Mouse (Mus musculus) limb, embryonic 11.5 days (tissue): ENCODE data around the gene Olfr786. TPM values are rescaled to one million over a fixed set of nuclear protein-coding genes. Genes with fewer than 3 reads are reported as not detected.

Source experiments
- ATAC-seq: fragments of 200-750 bp; cut with Nextera tagmentation; 2 replicates; pipeline ENCODE4 v1.8.0; 2017; ENCODE audit warnings: low read depth; ENCODE audit not compliant: insufficient number of reproducible peaks, low FRiP score, low TSS enrichment
- DNase-seq: peaks from one replicate; pipeline ENCODE4 v3.0.0-alpha.2; 2015; ENCODE audit warnings: low spot score
- H3K27ac ChIP-seq: fragments of 300-500 bp; sonication (generic); replicated peaks from 2 replicates; pipeline ENCODE4 v1.5.1; 2014; ENCODE audit warnings: low read depth, mild to moderate bottlenecking, low read length
- H3K27me3 ChIP-seq: fragments of 300-500 bp; sonication (generic); 2 replicates; pipeline ENCODE4 v1.6.1; 2014; ENCODE audit warnings: mild to moderate bottlenecking, low read length, mixed read lengths; ENCODE audit not compliant: control insufficient read depth, insufficient read depth
- H3K36me3 ChIP-seq: fragments of 300-500 bp; sonication (generic); 2 replicates; pipeline ENCODE4 v1.6.1; 2014; ENCODE audit warnings: mild to moderate bottlenecking, low read length, moderate library complexity, mixed read lengths; ENCODE audit not compliant: control insufficient read depth, insufficient read depth
- H3K4me1 ChIP-seq: fragments of 300-500 bp; sonication (generic); 2 replicates; pipeline ENCODE4 v1.6.1; 2014; ENCODE audit warnings: low read length, mixed read lengths; ENCODE audit not compliant: control insufficient read depth, insufficient read depth
- H3K4me2 ChIP-seq: fragments of 300-500 bp; sonication (generic); 2 replicates; pipeline ENCODE4 v1.6.1; 2014; ENCODE audit warnings: low read depth, mild to moderate bottlenecking, moderate library complexity; ENCODE audit not compliant: severe bottlenecking
- H3K4me3 ChIP-seq: fragments of 300-500 bp; sonication (generic); 2 replicates; pipeline ENCODE4 v1.5.1; 2014; ENCODE audit warnings: low read depth, low read length
- H3K9ac ChIP-seq: fragments of 300-500 bp; sonication (generic); 2 replicates; pipeline ENCODE4 v1.6.1; 2014; ENCODE audit warnings: mild to moderate bottlenecking, low read length
- H3K9me3 ChIP-seq: fragments of 300-500 bp; sonication (generic); 2 replicates; pipeline ENCODE4 v1.6.1; 2016; ENCODE audit warnings: low read length; ENCODE audit not compliant: control insufficient read depth
- WGBS: fragments of 180-500 bp; shearing (Covaris S2); extraction: QIAGEN DNeasy Blood & Tissue Kit; methylation state at CpG from one replicate; pipeline ENCODE4 v1.1.7; 2014; 5-methylcytosine and 5-hydroxymethylcytosine counted together
- polyA plus RNA-seq: library from polyadenylated mRNA; unstranded; fragments of >200 nt; fragmentation: Nextera tagmentation; extraction: Ambion mirVana; gene quantifications from 2 replicates; pipeline ENCODE4 v1.2.1, GENCODE M21; 2014

The Olfr786 gene
- not detected in 2 replicates for polyA plus RNA-seq

DNA sequence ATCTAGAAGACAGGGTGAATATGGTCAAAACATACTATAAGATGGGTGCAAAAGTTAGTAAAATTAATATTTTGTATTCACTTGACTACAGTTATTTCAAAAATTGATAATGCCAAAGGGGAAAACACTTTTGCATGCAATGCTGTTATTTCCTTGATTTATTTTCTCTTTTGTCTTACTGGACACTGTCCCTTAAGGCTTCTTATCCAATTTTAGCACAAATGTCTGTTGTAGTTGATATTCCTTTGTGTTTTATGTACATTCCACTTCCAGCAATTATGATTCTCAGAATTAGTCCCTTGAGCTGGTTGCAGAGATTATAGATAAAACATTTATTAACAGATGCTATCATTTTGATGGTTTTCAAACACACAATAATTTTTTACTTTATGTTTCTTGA, at the start of gene Olfr786:
Gene Olfr786, plus strand, starts transcription at position 301 of the 400 bp plus-strand sequence.
- Histone ChIP-seq H3K4me2 (no peak within 1 kb of the TSS), H3K27ac (no peak within 1 kb of the TSS)
- ATAC-seq = no peak

DNA sequence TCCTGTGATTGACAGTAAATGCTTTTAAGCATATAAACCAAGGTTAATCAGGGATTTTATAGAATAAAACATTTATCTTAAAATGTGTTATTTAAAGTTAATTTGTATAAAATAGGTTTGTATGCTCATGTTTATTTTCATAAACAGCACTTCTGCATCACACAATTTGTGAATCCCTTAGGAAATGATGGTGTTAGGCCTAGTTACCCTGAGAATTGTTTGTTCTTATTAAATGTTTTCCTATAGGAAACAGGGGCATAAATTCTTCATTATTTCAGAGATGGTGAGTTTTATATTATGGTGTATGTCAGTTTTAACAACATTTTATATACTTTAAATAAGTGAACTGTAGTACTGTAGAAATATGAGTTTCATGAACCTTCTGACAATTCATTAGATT, 43.3 kb upstream of the Olfr786 start, which contains the start of gene Olfr784:
Gene Olfr784, plus strand, starts transcription at position 301 of the 400 bp plus-strand sequence.
- Histone ChIP-seq H3K4me1 (no peaks in the 10 kb centered on the region), H3K27me3 (no peaks in the 10 kb centered on the region), H3K4me2 (no peak within 1 kb of the TSS), H3K9me3 (no peaks in the 10 kb centered on the region), H3K9ac (no peak within 1 kb of the TSS), H3K4me3 (no peak within 1 kb of the TSS), H3K27ac (no peak within 1 kb of the TSS), H3K36me3 (no peaks in the 10 kb centered on the region)
- ATAC-seq (no peak), DNase-seq (no peak)

More for the DNA sequence above, at the start of gene Olfr786:
- no peak for DNase-seq
- Histone ChIP-seq H3K27me3 (no peaks in the 10 kb centered on the region), H3K4me1 (no peaks in the 10 kb centered on the region), H3K9ac (no peak within 1 kb of the TSS), H3K4me3 (no peak within 1 kb of the TSS), H3K9me3 (no peaks in the 10 kb centered on the region), H3K36me3 (no peaks in the 10 kb centered on the region)

DNA sequence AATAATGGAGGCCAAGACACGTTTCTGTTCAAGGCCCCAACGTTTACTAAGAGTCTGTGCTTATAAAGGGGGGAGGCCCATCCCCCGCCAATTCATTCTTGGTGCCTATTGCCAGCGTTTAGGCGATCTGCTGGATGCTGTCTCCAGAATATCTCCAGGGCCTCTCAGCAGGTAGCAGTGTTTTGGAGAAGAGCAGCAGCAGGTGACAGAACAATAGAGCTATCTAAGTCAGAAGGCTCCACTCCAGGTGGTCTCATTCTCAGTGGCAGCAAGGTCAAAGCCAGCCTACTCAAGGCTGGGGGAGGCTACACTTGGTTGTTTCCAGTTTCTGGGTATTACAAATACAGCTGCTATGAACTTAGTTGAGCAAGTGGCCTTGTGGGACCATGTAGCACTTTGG, 26.2 kb upstream of the Olfr786 start:
- Histone ChIP-seq H3K4me2 (no peak overlapping the region), H3K9ac (no peak overlapping the region), H3K36me3 (no peaks in the 10 kb centered on the region), H3K27me3 (no peaks in the 10 kb centered on the region), H3K4me1 (no peaks in the 10 kb centered on the region), H3K27ac (no peak overlapping the region), H3K9me3 (no peaks in the 10 kb centered on the region), H3K4me3 (no peak overlapping the region)
- ATAC-seq (no peak), DNase-seq (no peak)
- 54% methylated on average over 5 of the region's 5 CpGs for WGBS

DNA sequence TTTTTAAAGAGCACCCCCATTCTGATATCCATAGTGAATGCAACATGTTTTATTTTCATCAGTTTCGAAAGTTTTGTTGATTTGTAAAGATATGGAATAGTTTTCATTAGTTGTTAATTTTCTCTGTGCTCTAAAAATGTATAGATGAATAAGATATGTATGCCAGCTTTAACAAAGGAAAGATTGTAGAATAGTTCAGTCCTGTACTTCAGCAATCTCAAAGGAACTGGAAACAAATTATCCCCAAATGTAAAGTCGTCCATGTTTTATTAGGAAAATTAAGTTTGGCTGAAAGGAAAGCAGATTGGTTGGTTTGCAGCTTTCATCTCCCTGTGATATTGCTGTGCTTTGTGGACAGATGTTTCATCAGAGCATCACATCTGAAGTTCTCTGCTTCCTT, 22.0 kb upstream of the Olfr786 start, which contains the start of gene Olfr785:
Gene Olfr785, plus strand, starts transcription at position 301 of the 400 bp plus-strand sequence.
- Histone ChIP-seq H3K9ac (no peak within 1 kb of the TSS), H3K4me2 (no peak within 1 kb of the TSS), H3K27me3 (no peaks in the 10 kb centered on the region), H3K4me1 (no peaks in the 10 kb centered on the region), H3K9me3 (no peaks in the 10 kb centered on the region), H3K36me3 (no peaks in the 10 kb centered on the region), H3K4me3 (no peak within 1 kb of the TSS), H3K27ac (no peak within 1 kb of the TSS)
- ATAC-seq (no peak), DNase-seq (no peak)
- 77% methylated on average over 2 of the region's 2 CpGs for whole genome bisulfite sequencing

DNA sequence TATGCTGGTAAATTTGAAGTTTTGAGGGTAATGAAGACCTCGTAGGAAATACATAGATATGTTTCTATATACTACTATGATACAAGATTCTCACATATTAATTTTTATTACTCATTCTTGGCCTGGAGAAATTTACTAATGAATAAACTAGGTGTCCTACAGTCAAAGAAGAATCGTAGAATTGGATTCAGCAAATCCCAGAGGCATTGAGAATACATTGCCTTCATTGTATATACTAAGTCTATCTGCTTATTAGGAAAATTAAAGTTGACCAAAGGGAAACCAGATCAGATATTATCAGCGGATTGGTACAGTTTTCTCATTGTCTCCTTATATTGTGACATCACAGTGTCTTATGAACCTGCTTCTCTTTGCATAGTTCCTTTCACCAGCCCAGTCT, 34.5 kb downstream of the Olfr786 start, which contains the start of gene Olfr787:
Gene Olfr787, plus strand, starts transcription at position 301 of the 400 bp plus-strand sequence.
- no peak within 1 kb of the TSS for H3K9ac ChIP-seq
- no peak within 1 kb of the TSS for H3K4me3 ChIP-seq
- WGBS = 84% methylated on average over 3 of the region's 3 CpGs
- H3K4me1 ChIP-seq = no peaks in the 10 kb centered on the region
- H3K27ac ChIP-seq = no peak within 1 kb of the TSS
- no peak for ATAC-seq
- H3K4me2 ChIP-seq = no peak within 1 kb of the TSS
- no peak for DNase-seq
- H3K36me3 ChIP-seq = no peaks in the 10 kb centered on the region
- no peaks in the 10 kb centered on the region for H3K27me3 ChIP-seq
- no peaks in the 10 kb centered on the region for H3K9me3 ChIP-seq

DNA sequence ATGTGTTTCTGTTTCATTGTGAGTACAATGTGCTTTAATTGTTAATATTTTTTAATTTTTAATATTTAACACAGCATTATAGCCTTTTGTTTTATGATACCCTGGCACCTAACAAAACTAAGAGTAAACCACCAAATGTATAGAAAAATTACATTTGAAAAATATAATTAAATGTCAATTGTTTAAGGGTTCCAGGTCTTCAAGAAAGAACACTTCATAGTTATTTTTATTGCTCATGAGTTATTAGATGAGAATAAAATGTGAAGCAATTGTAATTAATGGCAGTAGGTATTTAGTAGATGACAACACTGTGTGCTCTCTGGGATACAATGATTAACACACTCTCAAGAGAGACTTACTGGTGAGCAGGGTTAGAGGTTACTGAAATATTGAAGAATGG, 43.6 kb downstream of the Olfr786 start, which contains the start of gene Olfr788:
Gene Olfr788, plus strand, starts transcription at position 301 of the 400 bp plus-strand sequence.
- no peaks in the 10 kb centered on the region for H3K4me1 ChIP-seq
- no peak for DNase-seq
- H3K4me3 ChIP-seq = no peak within 1 kb of the TSS
- H3K27ac ChIP-seq = no peak within 1 kb of the TSS
- H3K9me3 ChIP-seq = no peaks in the 10 kb centered on the region
- no peak within 1 kb of the TSS for H3K4me2 ChIP-seq
- no peaks in the 10 kb centered on the region for H3K27me3 ChIP-seq
- no peaks in the 10 kb centered on the region for H3K36me3 ChIP-seq
- no peak within 1 kb of the TSS for H3K9ac ChIP-seq
- no peak for ATAC-seq

DNA sequence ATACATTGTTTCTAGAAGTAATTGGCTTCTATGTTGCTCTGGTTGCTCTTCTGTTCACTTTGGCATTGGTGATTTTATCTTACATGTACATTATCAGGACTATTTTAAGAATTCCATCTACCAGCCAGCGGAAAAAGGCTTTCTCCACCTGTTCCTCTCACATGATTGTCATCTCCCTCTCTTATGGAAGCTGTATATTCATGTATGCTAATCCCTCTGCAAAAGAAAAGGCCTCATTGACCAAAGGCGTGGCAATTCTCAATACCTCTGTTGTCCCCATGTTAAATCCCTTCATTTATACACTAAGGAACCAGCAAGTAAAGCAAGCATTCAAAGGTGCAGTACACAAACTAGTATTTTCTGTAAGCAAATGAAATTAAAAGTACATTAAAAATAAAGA, 46.1 kb downstream of the Olfr786 start:
- Histone ChIP-seq H3K4me1 (no peaks in the 10 kb centered on the region), H3K4me2 (no peak overlapping the region), H3K27ac (no peak overlapping the region), H3K4me3 (no peak overlapping the region), H3K36me3 (no peaks in the 10 kb centered on the region), H3K27me3 (no peaks in the 10 kb centered on the region), H3K9ac (no peak overlapping the region), H3K9me3 (no peaks in the 10 kb centered on the region)
- WGBS = 71% methylated on average over 2 of the region's 2 CpGs
- ATAC-seq (no peak), DNase-seq (no peak)

DNA sequence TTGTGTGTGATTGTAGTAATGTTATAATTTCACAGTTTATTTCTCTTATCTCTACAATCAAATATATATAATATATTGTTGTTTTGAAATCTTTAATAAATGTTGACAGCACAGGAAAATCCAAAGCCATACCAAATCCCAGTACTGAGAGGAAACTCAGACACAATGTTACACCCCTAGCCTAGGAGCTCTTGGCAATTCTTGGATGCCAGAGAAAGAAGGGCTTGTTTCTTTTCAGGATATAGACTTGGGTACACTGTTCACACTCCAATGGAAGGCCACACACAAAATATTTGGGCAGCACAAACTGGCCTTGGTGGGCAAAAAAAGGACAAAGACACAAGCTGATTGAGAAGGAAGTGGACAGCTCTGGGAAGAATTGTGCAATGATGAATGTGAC, 46.6 kb downstream of the Olfr786 start:
- no peaks in the 10 kb centered on the region for H3K4me1 ChIP-seq
- DNase-seq = no peak
- ATAC-seq = no peak
- no peaks in the 10 kb centered on the region for H3K27me3 ChIP-seq
- H3K27ac ChIP-seq = no peak overlapping the region
- H3K9ac ChIP-seq = no peak overlapping the region
- no peak overlapping the region for H3K4me2 ChIP-seq
- H3K36me3 ChIP-seq = no peaks in the 10 kb centered on the region
- no peak overlapping the region for H3K4me3 ChIP-seq
- no peaks in the 10 kb centered on the region for H3K9me3 ChIP-seq

DNA sequence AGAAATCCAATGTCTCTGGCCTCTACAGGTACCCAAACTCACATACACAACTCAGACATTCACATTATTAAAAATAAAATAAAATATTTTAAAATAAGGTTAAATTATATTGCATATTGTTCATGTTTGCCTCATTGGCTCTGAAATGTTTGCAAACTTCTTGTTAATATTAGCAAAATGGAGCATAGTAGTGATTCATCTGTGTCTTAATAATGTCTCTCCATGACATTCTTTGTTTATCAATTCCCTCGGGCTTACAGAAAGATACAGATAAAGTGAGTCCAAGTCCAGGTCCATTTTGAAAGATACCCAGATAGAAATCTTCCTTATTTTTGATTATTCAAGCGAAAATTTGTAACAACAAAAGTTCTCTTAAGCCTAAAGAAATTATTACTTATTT, 57.3 kb downstream of the Olfr786 start, which contains the start of gene Olfr789:
Gene Olfr789, plus strand, starts transcription at position 301 of the 400 bp plus-strand sequence.
- 65% methylated on average over 2 of the region's 2 CpGs for WGBS

More for the DNA sequence above, 57.3 kb downstream of the Olfr786 start, which contains the start of gene Olfr789:
- no peak within 1 kb of the TSS for H3K27ac ChIP-seq
- H3K9me3 ChIP-seq = no peaks in the 10 kb centered on the region
- no peaks in the 10 kb centered on the region for H3K36me3 ChIP-seq
- H3K4me3 ChIP-seq = no peak within 1 kb of the TSS
- H3K4me1 ChIP-seq = no peaks in the 10 kb centered on the region
- H3K27me3 ChIP-seq = no peaks in the 10 kb centered on the region
- H3K9ac ChIP-seq = no peak within 1 kb of the TSS
- no peak within 1 kb of the TSS for H3K4me2 ChIP-seq
- ATAC-seq (no peak), DNase-seq (no peak)
